Mouse (Mus musculus): ENCODE data around the gene Zfp811. TPM values are rescaled to one million over a fixed set of nuclear protein-coding genes. Genes with fewer than 3 reads are reported as not detected.
A peak's percentile ranks its signal among the peaks of the same experiment; 100 is the strongest.

Zfp811 gene
- polyA plus RNA-seq, 1 experiment: 0.13 TPM

GRCm38 (mm10) chr17:32829540-32830417 lies 20.0 kb upstream of the Zfp811 start, which contains the start of gene Zfp799:
Gene Zfp799 (minus strand): TSS chr17:32830261.
- DNase-seq: peak; percentile 69
- TF ChIP-seq POLR2A (IDR thresholded peaks at IDR 0.05; ENCODE audit: control insufficient read depth, extremely low read depth, insufficient read depth, low read length, poor library complexity): no peak
- 0 out of 2 replicates have a peak, but pooled peaks have one; percentile 12 for TF ChIP-seq CTCF (IDR thresholded peaks at IDR 0.05; ENCODE audit: borderline replicate concordance, control insufficient read depth, extremely low read depth, insufficient read depth, low read length, poor library complexity)
- WGBS: 2% methylated on average over 35 of the region's 35 CpGs
- no peaks in the 10 kb centered on the region for H3K27me3 ChIP-seq (ENCODE audit: control insufficient read depth, insufficient read depth, low read length)
- no peak within 1 kb of the TSS for H3K27ac ChIP-seq (ENCODE audit: control insufficient read depth, insufficient read depth, low read length)
- no peaks in the 10 kb centered on the region for H3K36me3 ChIP-seq (ENCODE audit: control insufficient read depth, insufficient read depth, low read length)
- peak within 1 kb of the TSS; percentile 75 for H3K4me3 ChIP-seq (ENCODE audit: control insufficient read depth, insufficient read depth, low read length)
- H3K4me1 ChIP-seq (replicated peaks; ENCODE audit: control insufficient read depth, insufficient read depth, low read length): peaks cover 3% of the 10 kb centered on the region; the same call in 1 of the 2 replicates

- TF ChIP-seq CTCF (IDR thresholded peaks at IDR 0.05; ENCODE audit: borderline replicate concordance, control insufficient read depth, extremely low read depth, insufficient read depth, low read length, poor library complexity) (no peak), POLR2A (IDR thresholded peaks at IDR 0.05; ENCODE audit: control insufficient read depth, extremely low read depth, insufficient read depth, low read length, poor library complexity) (no peak)
- Histone ChIP-seq H3K27ac (ENCODE audit: control insufficient read depth, insufficient read depth, low read length) (no peak overlapping the region), H3K27me3 (ENCODE audit: control insufficient read depth, insufficient read depth, low read length) (no peaks in the 10 kb centered on the region), H3K36me3 (ENCODE audit: control insufficient read depth, insufficient read depth, low read length) (peaks cover 30% of the 10 kb centered on the region), H3K4me1 (replicated peaks; ENCODE audit: control insufficient read depth, insufficient read depth, low read length) (no peaks in the 10 kb centered on the region), H3K4me3 (ENCODE audit: control insufficient read depth, insufficient read depth, low read length) (no peak overlapping the region)
- DNase-seq: no peak
- 100% methylated on average over 1 of the region's 1 CpGs for WGBS
Measured at GRCm38 (mm10) chr17:32816074-32816784, 6.5 kb upstream of the Zfp811 start.

GRCm38 (mm10) chr17:32814136-32814535 lies 4.4 kb upstream of the Zfp811 start:
- no peak overlapping the region for H3K27ac ChIP-seq (ENCODE audit: control insufficient read depth, insufficient read depth, low read length)
- H3K4me3 ChIP-seq (ENCODE audit: control insufficient read depth, insufficient read depth, low read length): no peak overlapping the region
- 93% methylated on average over 7 of the region's 7 CpGs for WGBS
- TF ChIP-seq CTCF (IDR thresholded peaks at IDR 0.05; ENCODE audit: borderline replicate concordance, control insufficient read depth, extremely low read depth, insufficient read depth, low read length, poor library complexity) (no peak), POLR2A (IDR thresholded peaks at IDR 0.05; ENCODE audit: control insufficient read depth, extremely low read depth, insufficient read depth, low read length, poor library complexity) (no peak)
- 0 out of 2 replicates have a peak, but pooled peaks cover 7% of the 10 kb centered on the region for H3K27me3 ChIP-seq (ENCODE audit: control insufficient read depth, insufficient read depth, low read length)
- no peaks in the 10 kb centered on the region for H3K4me1 ChIP-seq (replicated peaks; ENCODE audit: control insufficient read depth, insufficient read depth, low read length)
- DNase-seq: no peak
- H3K36me3 ChIP-seq (ENCODE audit: control insufficient read depth, insufficient read depth, low read length): peaks cover 12% of the 10 kb centered on the region

DNA sequence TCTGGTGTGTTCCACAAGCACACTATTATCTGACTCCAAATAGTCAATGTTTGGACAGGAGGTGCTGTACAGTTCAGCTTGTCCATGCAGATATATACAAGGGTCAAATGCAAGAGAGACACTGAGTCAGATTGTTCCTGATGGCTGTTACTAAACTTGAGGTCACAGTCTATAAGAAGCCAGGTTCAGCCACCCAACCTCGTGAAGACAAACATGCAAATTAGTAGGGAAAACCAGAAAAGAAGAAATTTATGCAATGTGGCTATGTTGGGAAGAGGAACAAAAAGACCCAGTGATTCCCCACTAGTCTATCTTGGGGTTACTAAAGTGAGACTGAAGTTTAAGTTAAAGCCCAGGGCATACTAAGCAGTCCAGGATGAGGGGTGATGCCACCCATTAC lies 917 bp upstream of the Zfp811 start:
- TF ChIP-seq CTCF (IDR thresholded peaks at IDR 0.05; ENCODE audit: borderline replicate concordance, control insufficient read depth, extremely low read depth, insufficient read depth, low read length, poor library complexity) (no peak), POLR2A (IDR thresholded peaks at IDR 0.05; ENCODE audit: control insufficient read depth, extremely low read depth, insufficient read depth, low read length, poor library complexity) (no peak)
- H3K27me3 ChIP-seq (ENCODE audit: control insufficient read depth, insufficient read depth, low read length): peaks cover 7% of the 10 kb centered on the region; the same call in 1 of the 2 replicates
- H3K4me3 ChIP-seq (ENCODE audit: control insufficient read depth, insufficient read depth, low read length): no peak overlapping the region
- 38% methylated on average over 1 of the region's 1 CpGs for WGBS
- no peak overlapping the region for H3K27ac ChIP-seq (ENCODE audit: control insufficient read depth, insufficient read depth, low read length)
- no peak for DNase-seq
- H3K36me3 ChIP-seq (ENCODE audit: control insufficient read depth, insufficient read depth, low read length): no peaks in the 10 kb centered on the region
- no peaks in the 10 kb centered on the region for H3K4me1 ChIP-seq (replicated peaks; ENCODE audit: control insufficient read depth, insufficient read depth, low read length)

DNA sequence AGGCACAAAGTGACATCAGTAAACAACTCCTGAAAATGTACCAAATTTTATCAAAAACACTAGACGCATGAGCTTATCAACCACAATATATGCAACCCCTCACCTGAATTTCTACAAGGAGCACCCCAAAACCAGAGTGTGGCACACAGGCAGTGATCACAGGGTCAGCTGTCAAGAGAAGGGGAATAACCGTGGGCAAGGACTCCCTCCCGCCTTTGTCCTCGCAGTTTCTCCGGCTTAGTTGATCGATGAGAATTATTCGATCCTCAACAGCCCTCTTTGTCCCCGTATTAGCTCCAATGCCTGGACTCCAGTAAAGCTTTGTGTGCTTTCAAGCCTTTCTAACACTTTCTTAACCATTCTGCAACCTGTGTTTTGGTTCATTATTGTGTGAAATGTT lies 810 bp downstream of the Zfp811 start:
- DNase-seq: no peak
- WGBS: 25% methylated on average over 8 of the region's 8 CpGs
- Histone ChIP-seq H3K27me3 (ENCODE audit: control insufficient read depth, insufficient read depth, low read length) (peaks cover 7% of the 10 kb centered on the region; the same call in 1 of the 2 replicates), H3K4me1 (replicated peaks; ENCODE audit: control insufficient read depth, insufficient read depth, low read length) (no peaks in the 10 kb centered on the region), H3K4me3 (ENCODE audit: control insufficient read depth, insufficient read depth, low read length) (no peak overlapping the region), H3K36me3 (ENCODE audit: control insufficient read depth, insufficient read depth, low read length) (no peaks in the 10 kb centered on the region), H3K27ac (ENCODE audit: control insufficient read depth, insufficient read depth, low read length) (no peak overlapping the region)
- TF ChIP-seq POLR2A (IDR thresholded peaks at IDR 0.05; ENCODE audit: control insufficient read depth, extremely low read depth, insufficient read depth, low read length, poor library complexity): no peak
- no peak for TF ChIP-seq CTCF (IDR thresholded peaks at IDR 0.05; ENCODE audit: borderline replicate concordance, control insufficient read depth, extremely low read depth, insufficient read depth, low read length, poor library complexity)

DNA sequence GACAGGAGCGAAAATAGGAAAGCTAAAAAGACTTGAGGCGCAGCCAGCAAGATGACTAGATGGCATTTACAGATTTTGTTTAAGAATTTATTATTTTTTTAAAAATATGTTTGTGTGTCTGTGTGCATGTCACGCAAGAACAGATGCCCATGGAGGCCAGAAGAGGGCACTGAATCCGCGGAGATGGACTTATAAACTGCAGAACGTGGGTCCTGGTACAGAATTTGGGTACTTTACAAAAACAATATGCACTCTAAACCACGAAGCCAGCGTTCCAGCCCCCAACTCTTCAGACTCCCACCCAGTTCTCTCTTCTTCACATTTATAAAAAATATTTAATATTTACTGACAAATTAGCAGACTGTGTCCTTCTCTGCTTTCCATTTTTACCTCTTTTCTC lies 20.5 kb downstream of the Zfp811 start:
- Histone ChIP-seq H3K36me3 (ENCODE audit: control insufficient read depth, insufficient read depth, low read length) (peaks cover 5% of the 10 kb centered on the region; the same call in 1 of the 2 replicates), H3K4me1 (replicated peaks; ENCODE audit: control insufficient read depth, insufficient read depth, low read length) (peaks cover 9% of the 10 kb centered on the region), H3K27ac (ENCODE audit: control insufficient read depth, insufficient read depth, low read length) (no peak overlapping the region), H3K27me3 (ENCODE audit: control insufficient read depth, insufficient read depth, low read length) (no peaks in the 10 kb centered on the region), H3K4me3 (ENCODE audit: control insufficient read depth, insufficient read depth, low read length) (no peak overlapping the region)
- no peak for TF ChIP-seq POLR2A (IDR thresholded peaks at IDR 0.05; ENCODE audit: control insufficient read depth, extremely low read depth, insufficient read depth, low read length, poor library complexity)
- no peak for TF ChIP-seq CTCF (IDR thresholded peaks at IDR 0.05; ENCODE audit: borderline replicate concordance, control insufficient read depth, extremely low read depth, insufficient read depth, low read length, poor library complexity)
- no peak for DNase-seq
- WGBS: 93% methylated on average over 8 of the region's 8 CpGs
